Mouse (Mus musculus) limb, embryonic 15.5 days (tissue): ENCODE data around the gene Fcgr3. TPM values are rescaled to one million over a fixed set of nuclear protein-coding genes. Genes with fewer than 3 reads are reported as not detected.

ENCODE experiments used
- ATAC-seq: fragments of 200-750 bp; cut with Nextera tagmentation; 2 replicates; pipeline ENCODE4 v1.8.0; 2017; ENCODE audit warnings: low read depth, moderate TSS enrichment; ENCODE audit not compliant: insufficient number of reproducible peaks, low FRiP score, low TSS enrichment
- H3K27ac ChIP-seq: fragments of 300-500 bp; sonication (generic); 2 replicates; pipeline ENCODE4 v1.5.1; 2015; ENCODE audit warnings: moderate library complexity, mild to moderate bottlenecking, inconsistent platforms
- H3K27me3 ChIP-seq: fragments of 300-500 bp; sonication (generic); 2 replicates; pipeline ENCODE4 v1.6.1; 2015; ENCODE audit warnings: inconsistent platforms
- H3K36me3 ChIP-seq: fragments of 300-500 bp; sonication (generic); 2 replicates; pipeline ENCODE4 v1.6.1; 2015; ENCODE audit warnings: inconsistent platforms
- H3K4me1 ChIP-seq: fragments of 300-500 bp; sonication (generic); 2 replicates; pipeline ENCODE4 v1.6.1; 2015; ENCODE audit warnings: inconsistent platforms
- H3K4me2 ChIP-seq: fragments of 300-500 bp; sonication (generic); 2 replicates; pipeline ENCODE4 v1.6.1; 2015; ENCODE audit warnings: mild to moderate bottlenecking, inconsistent platforms
- H3K4me3 ChIP-seq: fragments of 300-500 bp; sonication (generic); 2 replicates; pipeline ENCODE4 v1.5.1; 2015; ENCODE audit warnings: mild to moderate bottlenecking, inconsistent platforms
- H3K9ac ChIP-seq: fragments of 300-500 bp; sonication (generic); 2 replicates; pipeline ENCODE4 v1.6.1; 2015; ENCODE audit warnings: inconsistent platforms
- H3K9me3 ChIP-seq: fragments of 300-500 bp; sonication (generic); 2 replicates; pipeline ENCODE4 v1.6.1; 2016; ENCODE audit warnings: inconsistent platforms
- WGBS: fragments of 180-500 bp; shearing (Covaris S2); methylation state at CpG from one replicate; pipeline ENCODE4 v1.1.7; 2015; 5-methylcytosine and 5-hydroxymethylcytosine counted together
- polyA plus RNA-seq: library from polyadenylated mRNA; unstranded; fragments of >200 nt; fragmentation: Nextera tagmentation; extraction: Ambion mirVana; gene quantifications from 2 replicates; pipeline ENCODE4 v1.2.1, GENCODE M21; 2015

Fcgr3 gene
- polyA plus RNA-seq, 1 experiment from 2014 or later: 25.9 TPM

DNA sequence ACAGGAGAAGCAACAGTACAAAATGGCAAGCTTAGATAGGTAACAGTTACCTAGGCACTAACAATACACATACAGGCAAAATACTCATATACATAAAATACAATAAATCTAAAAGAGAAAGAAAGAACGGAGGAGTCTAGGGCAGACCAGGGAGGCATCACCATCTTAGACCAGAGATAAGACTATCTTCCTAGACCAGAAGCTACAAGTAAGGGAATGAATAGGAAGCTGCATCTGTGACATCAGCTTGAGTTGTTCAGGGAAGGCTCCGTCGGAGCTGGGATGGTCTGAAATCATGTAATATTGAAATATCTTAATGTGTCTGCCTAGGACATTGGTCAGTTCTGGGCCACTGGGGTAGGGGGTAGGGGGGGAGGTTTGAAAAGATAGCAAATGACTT lies 33.0 kb downstream of the Fcgr3 start:
- Histone ChIP-seq H3K9me3 (no peaks in the 10 kb centered on the region), H3K4me3 (no peak overlapping the region), H3K27me3 (peaks cover 37% of the 10 kb centered on the region), H3K4me1 (peaks cover 15% of the 10 kb centered on the region), H3K36me3 (no peaks in the 10 kb centered on the region), H3K9ac (no peak overlapping the region), H3K27ac (no peak overlapping the region), H3K4me2 (no peak overlapping the region)
- no peak for ATAC-seq
- WGBS: 89% methylated on average over 3 of the region's 3 CpGs

- Histone ChIP-seq H3K4me1 (no peaks in the 10 kb centered on the region), H3K27me3 (no peaks in the 10 kb centered on the region), H3K36me3 (no peaks in the 10 kb centered on the region), H3K4me2 (no peak overlapping the region), H3K9ac (no peak overlapping the region), H3K27ac (no peak overlapping the region), H3K9me3 (no peaks in the 10 kb centered on the region), H3K4me3 (no peak overlapping the region)
- no peak for ATAC-seq
- WGBS: 80% methylated on average over 7 of the region's 7 CpGs
Measured at GRCm38 (mm10) chr1:171019311-171019950, 45.3 kb downstream of the Fcgr3 start.

- Histone ChIP-seq H3K4me1 (no peaks in the 10 kb centered on the region), H3K27me3 (no peaks in the 10 kb centered on the region), H3K4me2 (no peak within 1 kb of the TSS), H3K36me3 (no peaks in the 10 kb centered on the region), H3K4me3 (no peak within 1 kb of the TSS), H3K9ac (no peak within 1 kb of the TSS), H3K27ac (no peak within 1 kb of the TSS), H3K9me3 (no peaks in the 10 kb centered on the region)
- WGBS: 78% methylated on average over 2 of the region's 2 CpGs
- ATAC-seq: no peak
Measured at GRCm38 (mm10) chr1:171018737-171019136, 46.0 kb downstream of the Fcgr3 start, which contains the start of gene Fcgr4. Gene Fcgr4 (plus strand): TSS chr1:171018920.

- no peaks in the 10 kb centered on the region for H3K27me3 ChIP-seq
- H3K4me2 ChIP-seq: no peak overlapping the region
- H3K9ac ChIP-seq: no peak overlapping the region
- no peaks in the 10 kb centered on the region for H3K4me1 ChIP-seq
- no peak overlapping the region for H3K27ac ChIP-seq
- no peaks in the 10 kb centered on the region for H3K9me3 ChIP-seq
- H3K4me3 ChIP-seq: no peak overlapping the region
- ATAC-seq: no peak
- no peaks in the 10 kb centered on the region for H3K36me3 ChIP-seq
- 41% methylated on average over 6 of the region's 6 CpGs for WGBS
Measured at GRCm38 (mm10) chr1:171017468-171018158, 47.1 kb downstream of the Fcgr3 start.

DNA sequence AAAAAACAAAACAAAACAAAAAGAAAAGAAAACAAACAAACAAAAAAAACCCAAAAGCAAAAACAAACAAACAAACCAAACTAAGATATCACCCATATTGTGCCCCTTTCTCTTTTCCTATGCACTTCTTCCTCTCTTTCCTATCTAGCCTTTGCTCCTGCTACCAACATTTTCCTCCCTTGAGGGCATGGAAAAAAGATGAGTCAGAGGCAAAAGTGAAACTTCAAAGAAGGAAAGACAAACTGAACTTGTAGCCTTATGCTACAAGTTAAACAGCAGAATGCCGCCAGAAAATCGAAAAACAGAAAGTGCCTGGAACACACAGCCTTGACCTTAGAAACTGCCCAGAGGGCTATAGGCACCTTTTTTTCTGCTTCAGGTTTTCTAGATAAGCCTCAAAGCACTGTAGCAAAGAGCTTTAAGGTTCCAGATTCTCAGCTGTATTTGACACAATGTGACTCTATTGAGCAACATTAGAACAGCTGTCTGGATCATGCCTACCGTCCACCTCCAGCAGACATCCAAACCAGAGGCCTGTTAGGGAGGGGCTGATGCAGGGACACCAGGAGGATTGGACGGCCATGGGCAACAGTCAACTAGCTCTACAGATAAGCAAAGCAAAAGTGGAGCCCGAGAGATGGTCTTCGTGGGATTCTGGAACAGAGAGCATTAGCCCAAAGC lies 47.9 kb downstream of the Fcgr3 start:
- H3K4me1 ChIP-seq: no peaks in the 10 kb centered on the region
- H3K27me3 ChIP-seq: no peaks in the 10 kb centered on the region
- whole genome bisulfite sequencing: 76% methylated on average over 6 of the region's 6 CpGs
- no peaks in the 10 kb centered on the region for H3K9me3 ChIP-seq
- no peak overlapping the region for H3K4me3 ChIP-seq
- no peak overlapping the region for H3K27ac ChIP-seq
- H3K9ac ChIP-seq: no peak overlapping the region
- ATAC-seq: no peak
- H3K36me3 ChIP-seq: no peaks in the 10 kb centered on the region
- H3K4me2 ChIP-seq: no peak overlapping the region

GRCm38 (mm10) chr1:171011733-171012132 lies 53.0 kb downstream of the Fcgr3 start:
- Histone ChIP-seq H3K4me1 (no peaks in the 10 kb centered on the region), H3K36me3 (no peaks in the 10 kb centered on the region), H3K9ac (no peak overlapping the region), H3K4me3 (no peak overlapping the region), H3K9me3 (no peaks in the 10 kb centered on the region), H3K27ac (no peak overlapping the region), H3K4me2 (no peak overlapping the region), H3K27me3 (no peaks in the 10 kb centered on the region)
- no peak for ATAC-seq
- 77% methylated on average over 4 of the region's 4 CpGs for WGBS

- Histone ChIP-seq H3K27ac (no peak overlapping the region), H3K36me3 (no peaks in the 10 kb centered on the region), H3K4me2 (no peak overlapping the region), H3K4me1 (no peaks in the 10 kb centered on the region), H3K4me3 (no peak overlapping the region), H3K9me3 (no peaks in the 10 kb centered on the region), H3K27me3 (no peaks in the 10 kb centered on the region), H3K9ac (no peak overlapping the region)
- WGBS: 93% methylated on average over 2 of the region's 2 CpGs
- ATAC-seq: no peak
Measured at GRCm38 (mm10) chr1:171006905-171007304, 57.8 kb downstream of the Fcgr3 start.

- Histone ChIP-seq H3K4me1 (no peaks in the 10 kb centered on the region), H3K27ac (no peak overlapping the region), H3K9ac (no peak overlapping the region), H3K4me3 (no peak overlapping the region), H3K27me3 (no peaks in the 10 kb centered on the region), H3K36me3 (no peaks in the 10 kb centered on the region), H3K4me2 (no peak overlapping the region), H3K9me3 (no peaks in the 10 kb centered on the region)
- ATAC-seq: no peak
- 90% methylated on average over 4 of the region's 4 CpGs for WGBS
Measured at GRCm38 (mm10) chr1:171006335-171006734, 58.4 kb downstream of the Fcgr3 start.

GRCm38 (mm10) chr1:171005586-171005985 lies 59.1 kb downstream of the Fcgr3 start:
- Histone ChIP-seq H3K9ac (no peak overlapping the region), H3K4me3 (no peak overlapping the region), H3K27me3 (no peaks in the 10 kb centered on the region), H3K27ac (no peak overlapping the region), H3K4me2 (no peak overlapping the region), H3K9me3 (no peaks in the 10 kb centered on the region), H3K4me1 (no peaks in the 10 kb centered on the region), H3K36me3 (no peaks in the 10 kb centered on the region)
- ATAC-seq: no peak

- H3K4me1 ChIP-seq: no peaks in the 10 kb centered on the region
- no peak overlapping the region for H3K4me3 ChIP-seq
- no peak overlapping the region for H3K27ac ChIP-seq
- WGBS: 55% methylated on average over 6 of the region's 6 CpGs
- ATAC-seq: no peak
- H3K9me3 ChIP-seq: no peaks in the 10 kb centered on the region
- no peak overlapping the region for H3K4me2 ChIP-seq
- no peaks in the 10 kb centered on the region for H3K36me3 ChIP-seq
- no peak overlapping the region for H3K9ac ChIP-seq
- no peaks in the 10 kb centered on the region for H3K27me3 ChIP-seq
Measured at GRCm38 (mm10) chr1:171005081-171005480, 59.7 kb downstream of the Fcgr3 start.
